Mouse (Mus musculus): ENCODE results near the gene Gjb5. TPM values are rescaled to one million over a fixed set of nuclear protein-coding genes. Genes with fewer than 3 reads are reported as not detected.

The Gjb5 gene
- not detected for polyA plus RNA-seq (2015; fragmentation: Illumina TruSeq; extraction: RNeasy Lipid Tissue Mini Kit (QIAGEN cat#74804); ENCODE audit: low read depth, low replicate concordance)

DNA sequence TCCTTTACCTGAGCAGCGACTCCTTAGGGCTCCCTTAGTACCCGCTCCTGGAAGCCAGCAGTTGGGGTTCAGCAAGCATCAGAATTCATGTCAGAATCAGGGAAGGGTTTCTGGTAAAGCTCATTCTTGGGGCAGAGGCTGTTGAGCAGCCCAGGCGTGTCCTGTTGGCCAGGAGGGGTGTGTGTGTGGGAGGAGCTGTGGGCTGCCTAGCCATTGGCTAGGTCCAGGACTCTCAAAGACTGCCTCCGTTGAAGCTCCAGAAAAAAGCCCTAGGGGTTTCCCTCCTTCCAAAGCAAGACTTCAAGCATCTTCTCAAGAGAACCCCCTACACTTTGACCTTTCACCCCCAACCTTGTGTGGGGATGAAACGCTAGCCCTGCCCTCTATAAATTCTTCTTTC is at the start of gene Gjb5:
TSS of gene Gjb5 (minus strand) at position 164 of the 400 bp plus-strand sequence.

DNA sequence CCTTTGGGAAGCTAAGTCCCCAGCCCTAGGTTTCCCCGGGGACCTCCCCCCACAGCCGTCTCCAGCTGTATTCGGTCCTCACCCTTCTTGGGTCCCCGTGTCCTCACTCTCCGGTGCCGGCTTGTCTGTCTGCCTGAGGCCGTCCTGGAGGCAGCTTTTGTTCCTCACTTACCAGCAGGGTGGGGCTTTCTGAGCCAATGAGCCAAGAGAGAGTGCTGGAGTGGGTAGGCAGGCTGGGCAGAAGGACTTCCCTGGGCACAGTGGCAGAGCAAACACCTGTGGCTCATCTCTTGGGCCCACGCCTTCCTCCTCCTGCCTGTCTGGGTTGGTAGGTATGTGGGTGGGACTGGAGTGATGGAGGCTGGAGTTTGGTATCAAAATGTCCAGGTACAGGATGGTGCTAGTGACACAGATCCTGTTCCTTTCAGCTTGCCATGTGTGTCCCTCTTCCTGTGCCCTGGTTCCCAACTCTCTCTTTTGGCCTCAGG is 4.0 kb downstream of the Gjb5 start, which contains the start of gene Gjb4:
TSS of gene Gjb4 (minus strand) at position 131 of the 488 bp plus-strand sequence.

DNA sequence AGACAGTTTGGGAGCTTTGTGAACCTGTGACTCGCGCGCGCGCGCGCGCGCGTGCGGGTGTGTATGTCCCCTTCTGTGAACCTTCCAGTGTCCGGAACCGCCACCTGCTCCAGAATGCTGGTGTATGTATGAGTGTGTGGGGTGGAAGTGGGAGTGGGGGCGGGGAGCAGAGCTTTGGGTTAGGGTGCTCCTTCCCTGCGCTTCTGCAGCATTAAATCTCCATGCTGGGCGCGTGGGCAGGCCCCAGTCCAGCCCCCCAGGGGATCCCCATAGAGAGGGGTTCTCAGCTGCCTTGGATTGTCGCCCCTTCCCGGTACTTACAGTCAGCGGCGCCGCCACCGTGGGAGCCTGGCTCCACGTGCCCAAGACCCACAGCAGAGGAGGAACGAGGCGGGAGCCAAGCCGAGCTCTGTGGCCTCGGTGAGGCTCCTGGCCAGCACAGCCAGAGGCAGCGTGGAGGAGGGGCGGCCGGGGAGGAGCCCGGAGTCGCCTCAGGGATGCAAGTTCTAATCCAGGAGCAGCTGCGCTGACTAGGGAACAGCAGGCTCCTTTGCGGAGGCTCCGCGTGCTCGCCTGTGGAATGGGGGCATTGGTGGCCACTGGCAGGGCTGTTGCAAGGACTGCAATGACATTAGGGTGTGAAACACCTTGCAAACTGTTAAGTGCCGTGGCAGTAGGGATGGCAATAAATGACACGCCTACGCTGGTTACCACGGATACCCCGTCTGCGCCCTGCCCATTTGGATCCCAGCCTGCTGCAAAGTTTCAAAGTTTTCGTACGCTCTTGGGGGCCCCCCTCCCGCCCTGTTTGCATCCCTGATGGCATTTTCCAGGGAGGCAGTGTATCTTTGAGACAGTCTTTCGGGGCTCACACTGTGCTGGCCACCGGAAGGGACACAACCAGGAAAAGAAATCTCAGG is 27.5 kb downstream of the Gjb5 start, which contains the start of gene Gjb3:
TSS of gene Gjb3 (minus strand) at position 664 of the 920 bp plus-strand sequence.

DNA sequence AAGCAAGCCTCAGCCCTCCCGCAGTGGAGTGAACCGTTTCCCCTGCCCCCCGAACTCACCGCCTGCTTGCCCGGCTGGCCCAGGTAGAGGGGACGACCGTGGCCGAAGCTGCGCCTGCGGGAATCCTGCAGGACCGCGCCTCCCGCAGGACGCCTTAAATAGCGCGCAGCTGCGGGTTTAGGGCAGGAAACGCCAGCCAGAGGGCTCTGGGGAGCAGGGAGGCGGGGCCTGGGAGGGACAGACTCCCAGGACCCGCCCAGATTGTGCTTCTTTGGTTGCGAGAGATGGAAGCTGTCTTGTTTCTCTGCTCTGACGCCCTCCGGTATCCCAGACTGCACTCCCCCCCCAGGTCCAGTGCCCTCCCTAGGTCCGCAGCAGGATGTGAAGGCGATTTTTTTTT is 44.1 kb downstream of the Gjb5 start, which contains the start of gene Gja4:
TSS of gene Gja4 (minus strand) at position 179 of the 400 bp plus-strand sequence.

Other genes with a start within 250 kb of the Gjb5 start
- 6.1 TPM for gene Tmem35b, start 234.5 kb downstream of the Gjb5 start, polyA plus RNA-seq (2015; fragmentation: Illumina TruSeq; extraction: RNeasy Lipid Tissue Mini Kit (QIAGEN cat#74804); ENCODE audit: low read depth, low replicate concordance)
- 160 TPM for gene Dlgap3, start 189.0 kb downstream of the Gjb5 start, polyA plus RNA-seq (2015; fragmentation: Illumina TruSeq; extraction: RNeasy Lipid Tissue Mini Kit (QIAGEN cat#74804); ENCODE audit: low read depth, low replicate concordance)
- gene Smim12, start 114.4 kb downstream of the Gjb5 start, polyA plus RNA-seq (2015; fragmentation: Illumina TruSeq; extraction: RNeasy Lipid Tissue Mini Kit (QIAGEN cat#74804); ENCODE audit: low read depth, low replicate concordance): 93.6 TPM
- gene Gja4, start 44.1 kb downstream of the Gjb5 start, polyA plus RNA-seq (2015; fragmentation: Illumina TruSeq; extraction: RNeasy Lipid Tissue Mini Kit (QIAGEN cat#74804); ENCODE audit: low read depth, low replicate concordance): 4.6 TPM
- not detected for gene Gjb3, start 27.3 kb downstream of the Gjb5 start, polyA plus RNA-seq (2015; fragmentation: Illumina TruSeq; extraction: RNeasy Lipid Tissue Mini Kit (QIAGEN cat#74804); ENCODE audit: low read depth, low replicate concordance)
- not detected for gene Gjb4, start 4.1 kb downstream of the Gjb5 start, polyA plus RNA-seq (2015; fragmentation: Illumina TruSeq; extraction: RNeasy Lipid Tissue Mini Kit (QIAGEN cat#74804); ENCODE audit: low read depth, low replicate concordance)

All from brain, adult 10 weeks (tissue).